ENCODE assay signal across 23 mouse cellular contexts in genomic region chr2:71805120-71805519, GRCm38 (mm10). TPM values are rescaled to one million over a fixed set of nuclear protein-coding genes. Genes with fewer than 3 reads are reported as not detected.
DNase-seq lines count a peak whose midpoint lies in the region; ATAC-seq lines count a peak whose summit lies in the region.
"Had no signal": no experiment of that assay in that cellular context is flagged by ENCODE, and none has a peak within 500 bp of the region (broad histone marks: within the 10 kb centered on the region; RNA-seq: fewer than 3 reads in every experiment).

No protein-coding gene starts in this region.

- no peaks in the 10 kb centered on the region for H3K9me3 ChIP-seq in heart, embryonic 10.5 days
- H3K9me3 ChIP-seq in heart, embryonic 11.5 days (replicated peaks; ENCODE audit: control insufficient read depth, low read length): no peaks in the 10 kb centered on the region
- no peaks in the 10 kb centered on the region for H3K9me3 ChIP-seq in megakaryocyte, embryonic 14.5 days
- no peaks in the 10 kb centered on the region for H3K9me3 ChIP-seq in stomach, embryonic 14.5 days (ENCODE audit: control insufficient read depth, low read depth, low read length)
- no peaks in the 10 kb centered on the region for H3K9me3 ChIP-seq in hindbrain, embryonic 11.5 days (ENCODE audit: control insufficient read depth, low read length)
- H3K9me3 ChIP-seq: forebrain, embryonic 12.5 days; hindbrain, embryonic 12.5 days; limb, embryonic 10.5 days had no signal

- H3K4me3 ChIP-seq in heart, embryonic 10.5 days: no peak overlapping the region
- no peak overlapping the region for H3K4me3 ChIP-seq in heart, embryonic 11.5 days (ENCODE audit: low read depth, low read length)
- peak overlapping the region; percentile 14 for H3K4me3 ChIP-seq in megakaryocyte, embryonic 14.5 days (replicated peaks)
- no peak overlapping the region for H3K4me3 ChIP-seq in stomach, embryonic 14.5 days (ENCODE audit: low read depth, low read length)
- no peak overlapping the region for H3K4me3 ChIP-seq in hindbrain, embryonic 11.5 days (ENCODE audit: low read depth, low read length)
- H3K4me3 ChIP-seq: forebrain, embryonic 12.5 days; hindbrain, embryonic 12.5 days; left cerebral cortex, adult 2 months; limb, embryonic 10.5 days; neural tube, embryonic 15.5 days had no signal

- WGBS in heart, embryonic 10.5 days: 72% methylated on average over 7 of the region's 7 CpGs
- 66% methylated on average over 7 of the region's 7 CpGs for WGBS in heart, embryonic 11.5 days (ENCODE audit: insufficient replicate concordance)
- whole genome bisulfite sequencing in stomach, embryonic 14.5 days: 62% methylated on average over 7 of the region's 7 CpGs
- 84% methylated on average over 7 of the region's 7 CpGs for WGBS in hindbrain, embryonic 11.5 days

- peaks cover 84% of the 10 kb centered on the region for H3K4me1 ChIP-seq in heart, embryonic 10.5 days
- peaks cover 52% of the 10 kb centered on the region for H3K4me1 ChIP-seq in heart, embryonic 11.5 days (ENCODE audit: control insufficient read depth, insufficient read depth, low read length)
- H3K4me1 ChIP-seq in megakaryocyte, embryonic 14.5 days: peaks cover 98% of the 10 kb centered on the region
- peaks cover 17% of the 10 kb centered on the region; the same call in 1 of the 2 replicates for H3K4me1 ChIP-seq in stomach, embryonic 14.5 days (ENCODE audit: control insufficient read depth, insufficient read depth, low read length)
- no peaks in the 10 kb centered on the region for H3K4me1 ChIP-seq in hindbrain, embryonic 11.5 days (replicated peaks; ENCODE audit: control insufficient read depth, insufficient read depth, low read length)

- no peak for DNase-seq in heart, embryonic 10.5 days (ENCODE audit: low spot score)
- peak; percentile 69 for DNase-seq in ZHBTc4 (ENCODE audit: low read depth, low spot score)
- DNase-seq in layer of hippocampus, adult 8-10 months (ENCODE audit: low spot score in 2 of 2): no peak
- no peak for DNase-seq in hindbrain, embryonic 11.5 days (ENCODE audit: low spot score)
- DNase-seq: adrenal gland, adult 2 months; cerebellum, adult 9-10 months; gastrocnemius, postnatal 25 days; heart, postnatal 10 days; liver, postnatal 0 days; lung, postnatal 10 days; right cerebral cortex, postnatal 25 days; thymus, postnatal 36 days had no signal

- ATAC-seq in heart, embryonic 11.5 days (replicated peaks; ENCODE audit: insufficient number of reproducible peaks, low FRiP score, low TSS enrichment): no peak
- no peak for ATAC-seq in megakaryocyte, adult 5-6 weeks (ENCODE audit: poor library complexity, severe bottlenecking)
- no peak for ATAC-seq in stomach, embryonic 14.5 days (ENCODE audit: insufficient number of reproducible peaks, insufficient read depth, low FRiP score, low read depth)
- no peak for ATAC-seq in hindbrain, embryonic 11.5 days (ENCODE audit: low FRiP score)
- ATAC-seq: CD4-positive, CD25-positive, alpha-beta regulatory T cell, adult 4 months; liver, postnatal 0 days; midbrain, embryonic 16.5 days had no signal

- H3K4me2 ChIP-seq in heart, embryonic 11.5 days: no peak overlapping the region
- H3K4me2 ChIP-seq in stomach, embryonic 14.5 days (replicated peaks; ENCODE audit: low read depth, low read length): no peak overlapping the region
- no peak overlapping the region for H3K4me2 ChIP-seq in hindbrain, embryonic 11.5 days (replicated peaks; ENCODE audit: low read depth, low read length)
- H3K4me2 ChIP-seq: forebrain, embryonic 12.5 days; hindbrain, embryonic 12.5 days; neural tube, embryonic 15.5 days had no signal

- H3K27me3 ChIP-seq in heart, embryonic 10.5 days (ENCODE audit: insufficient read depth, poor library complexity, severe bottlenecking): no peaks in the 10 kb centered on the region
- no peaks in the 10 kb centered on the region for H3K27me3 ChIP-seq in heart, embryonic 11.5 days (ENCODE audit: control insufficient read depth, insufficient read depth, low read length)
- no peaks in the 10 kb centered on the region for H3K27me3 ChIP-seq in megakaryocyte, embryonic 14.5 days (replicated peaks)
- no peaks in the 10 kb centered on the region for H3K27me3 ChIP-seq in stomach, embryonic 14.5 days (ENCODE audit: control insufficient read depth, insufficient read depth, low read length)
- no peaks in the 10 kb centered on the region for H3K27me3 ChIP-seq in hindbrain, embryonic 11.5 days (ENCODE audit: control insufficient read depth, insufficient read depth, low read length)
- H3K27me3 ChIP-seq: forebrain, embryonic 12.5 days; hindbrain, embryonic 12.5 days; neural tube, embryonic 15.5 days had no signal

- H3K27ac ChIP-seq in heart, embryonic 10.5 days: peak overlapping the region; percentile 39; the same call in 1 of the 2 replicates
- no peak overlapping the region for H3K27ac ChIP-seq in heart, embryonic 11.5 days (ENCODE audit: low read depth, low read length)
- H3K27ac ChIP-seq in stomach, embryonic 14.5 days (ENCODE audit: low read length): 0 out of 2 replicates have a peak overlapping the region, but pooled peaks have one; percentile 33
- H3K27ac ChIP-seq in hindbrain, embryonic 11.5 days (ENCODE audit: low read depth, low read length): no peak overlapping the region
- H3K27ac ChIP-seq: forebrain, embryonic 12.5 days; hindbrain, embryonic 12.5 days; left cerebral cortex, adult 2 months; limb, embryonic 10.5 days; neural tube, embryonic 15.5 days had no signal

- 0 out of 2 replicates have a peak, but pooled peaks cover 4% of the 10 kb centered on the region for H3K36me3 ChIP-seq in heart, embryonic 10.5 days
- H3K36me3 ChIP-seq in heart, embryonic 11.5 days (ENCODE audit: control insufficient read depth, insufficient read depth, low read length): no peaks in the 10 kb centered on the region
- H3K36me3 ChIP-seq in megakaryocyte, embryonic 14.5 days (replicated peaks; ENCODE audit: low read length): peaks cover 94% of the 10 kb centered on the region
- no peaks in the 10 kb centered on the region for H3K36me3 ChIP-seq in stomach, embryonic 14.5 days (ENCODE audit: control insufficient read depth, insufficient read depth, low read length)
- H3K36me3 ChIP-seq in hindbrain, embryonic 11.5 days (ENCODE audit: control insufficient read depth, insufficient read depth, low read length): no peaks in the 10 kb centered on the region
- H3K36me3 ChIP-seq: forebrain, embryonic 12.5 days; hindbrain, embryonic 12.5 days; limb, embryonic 10.5 days; neural tube, embryonic 15.5 days had no signal

- no peak overlapping the region for H3K9ac ChIP-seq in heart, embryonic 11.5 days (ENCODE audit: low read depth, low read length)
- H3K9ac ChIP-seq in stomach, embryonic 14.5 days (replicated peaks; ENCODE audit: low read depth, low read length): no peak overlapping the region
- H3K9ac ChIP-seq in hindbrain, embryonic 11.5 days (ENCODE audit: low read depth, low read length): no peak overlapping the region
- H3K9ac ChIP-seq: forebrain, embryonic 12.5 days; hindbrain, embryonic 12.5 days; liver, postnatal 0 days; neural tube, embryonic 15.5 days had no signal

RNA-seq across cellular contexts. Expression of gene Itga6, which starts 59.7 kb away (rescaled TPM):
- polyA plus RNA-seq in heart, embryonic 10.5 days (2016; fragmentation: Nextera tagmentation; extraction: Ambion mirVana): 93.7 and 111 TPM in 2 replicates
- polyA plus RNA-seq in heart, embryonic 11.5 days (2014; fragmentation: Nextera tagmentation; extraction: Ambion mirVana): 128 and 152 TPM in 2 replicates
- 75.0 and 110 TPM in 2 replicates for polyA plus RNA-seq in megakaryocyte, embryonic 14.5 days (2012; ENCODE audit: insufficient read depth, low replicate concordance)
- total RNA-seq in megakaryocyte, adult 5-6 weeks (2015): 16.0 and 17.4 TPM in 2 replicates
- 15.3 and 16.5 TPM in 2 replicates for total RNA-seq in megakaryocyte, adult 5-6 weeks (2017)
- 65.5 and 77.0 TPM in 2 replicates for polyA plus RNA-seq in stomach, embryonic 14.5 days (2014; fragmentation: Nextera tagmentation; extraction: Ambion mirVana)
- 10 to 100 TPM; 24.9 to 37.5 (median 30.5) TPM for total RNA-seq in layer of hippocampus, adult 8-10 months (2022)
- 25.5 and 29.5 TPM in 2 replicates for polyA plus RNA-seq in hindbrain, embryonic 11.5 days (2014; fragmentation: Nextera tagmentation; extraction: Ambion mirVana)

Comparison
In these comparisons a context has a peak if more than half of its experiments do, and no peak if none do; other contexts are left out.
1. H3K27ac ChIP-seq: peak in heart, embryonic 10.5 days (single experiment) and stomach, embryonic 14.5 days (single experiment); none in heart, embryonic 11.5 days (single experiment) and hindbrain, embryonic 11.5 days (single experiment).